Mouse (Mus musculus) adrenal gland, adult 10 weeks (tissue): Measurements from ENCODE around the gene Gm20854. TPM values are rescaled to one million over a fixed set of nuclear protein-coding genes. Genes with fewer than 3 reads are reported as not detected.

Source experiments
- polyA plus RNA-seq: library from polyadenylated mRNA; stranded (reverse); fragments of 350-450 nt; fragmentation: Illumina TruSeq; extraction: RNeasy Lipid Tissue Mini Kit (QIAGEN cat#74804); gene quantifications from one replicate; pipeline ENCODE4 v1.2.3, GENCODE M21; 2014; ENCODE audit warnings: low read depth, low replicate concordance

Gm20854 gene
- not detected for polyA plus RNA-seq

GRCm38 (mm10) chrY:85530808-85531207, at the start of gene Gm20854:
Gene Gm20854 (minus strand): TSS chrY:85530908.

